Mouse (Mus musculus): ENCODE measurements around the gene Akap10. TPM values are rescaled to one million over a fixed set of nuclear protein-coding genes. Genes with fewer than 3 reads are reported as not detected.

Akap10 gene
- polyA plus RNA-seq (2021; fragmentation: Nextera tagmentation), result 3.2 and 5.4 TPM in 2 replicates
- long read RNA-seq, experiment 1, transcript Akap10-202 (15 exons, 3,874 nt), result major isoform, 27 of 40 reads
- long read RNA-seq, experiment 1, partial matches to known transcripts, result 8 of 40 reads
- long read RNA-seq, experiment 1, other reads (novel, unspliced or antisense), result 5 of 40 reads
- long read RNA-seq, experiment 2, partial matches to known transcripts, result 3 of 5 reads
- long read RNA-seq, experiment 2, other reads (novel, unspliced or antisense), result 1 of 5 reads

DNA sequence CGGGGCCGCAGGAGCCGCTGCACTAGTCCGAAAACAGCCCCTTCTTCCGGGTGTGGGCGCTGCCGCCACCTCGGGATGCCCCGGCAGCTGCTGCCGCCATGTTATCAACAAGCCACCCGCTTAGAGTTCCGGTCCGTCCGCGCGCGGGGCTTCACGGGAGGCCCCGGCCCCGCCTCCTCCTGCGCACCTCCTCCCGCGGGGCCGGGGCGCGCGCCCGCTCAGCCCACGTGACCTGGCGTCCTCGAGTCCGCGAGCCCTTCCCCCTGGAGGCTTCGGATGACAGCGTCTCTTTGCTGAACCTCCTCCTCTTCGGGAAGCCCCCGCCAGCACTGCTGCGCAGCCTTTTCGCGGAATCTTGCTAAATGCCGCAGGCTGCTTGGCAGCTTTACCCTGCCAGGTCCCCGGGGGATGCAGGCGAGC lies at the start of gene Akap10:
Gene Akap10 (minus strand): TSS at position 155 of the 420 bp plus-strand sequence.

GRCm38 (mm10) chr11:61956572-61957295 lies 26.7 kb upstream of the Akap10 start, which contains the start of gene Specc1:
Gene Specc1, plus strand, starts transcription at chr11:61956763.

DNA sequence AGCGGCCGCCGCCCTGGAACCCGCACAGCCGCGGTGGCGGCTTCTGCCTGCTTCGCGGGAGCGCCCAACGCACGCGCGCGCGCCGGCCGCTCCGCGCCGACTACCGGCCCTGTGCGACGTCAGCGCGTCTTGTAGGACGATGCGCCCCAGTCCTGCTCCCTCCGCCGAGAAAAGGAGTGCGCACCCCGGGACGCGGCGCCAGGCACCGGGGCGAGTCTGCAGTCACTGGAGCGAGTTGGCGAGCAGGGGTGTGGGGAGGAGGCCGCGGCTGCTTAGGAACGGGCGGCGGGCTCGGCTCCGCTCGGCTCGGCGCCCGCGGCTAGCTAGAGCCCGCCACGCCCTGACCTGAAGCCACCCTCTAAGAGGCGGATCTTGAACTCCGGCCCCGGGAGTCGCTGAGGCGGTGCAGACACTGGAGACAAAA lies 75.1 kb downstream of the Akap10 start, which contains the start of gene Ulk2:
Gene Ulk2 (minus strand): TSS at position 86 of the 424 bp plus-strand sequence.

Other genes starting within 250 kb of the Akap10 start
- 0.04 TPM in 2 replicates for gene Fam83g, start 246.2 kb downstream of the Akap10 start, polyA plus RNA-seq (2021; fragmentation: Nextera tagmentation)
- 0.17 TPM in 1 of 2 replicates, not detected in the other for gene Slc5a10, start 209.4 kb downstream of the Akap10 start, polyA plus RNA-seq (2021; fragmentation: Nextera tagmentation)
- gene Prpsap2, start 168.2 kb downstream of the Akap10 start, polyA plus RNA-seq (2021; fragmentation: Nextera tagmentation), result 20.2 and 26.2 TPM in 2 replicates
- 7.0 and 17.2 TPM in 2 replicates for gene Ulk2, start 75.2 kb downstream of the Akap10 start, polyA plus RNA-seq (2021; fragmentation: Nextera tagmentation)
- gene Specc1, start 26.5 kb upstream of the Akap10 start, polyA plus RNA-seq (2021; fragmentation: Nextera tagmentation), result 16.0 and 21.9 TPM in 2 replicates

Measured in left cerebral cortex, adult 6 months (tissue).